Mouse (Mus musculus) hindbrain, embryonic 15.5 days (tissue): ENCODE measurements around the gene Selenoh. TPM values are rescaled to one million over a fixed set of nuclear protein-coding genes. Genes with fewer than 3 reads are reported as not detected.

Experiments used
- ATAC-seq: fragments of 200-750 bp; cut with Nextera tagmentation; 2 replicates; pipeline ENCODE4 v1.8.0; 2017; ENCODE audit warnings: low read depth, moderate number of reproducible peaks, moderate TSS enrichment; ENCODE audit not compliant: low FRiP score
- H3K27ac ChIP-seq: fragments of 300-500 bp; sonication (generic); replicated peaks from 2 replicates; pipeline ENCODE4 v1.5.1; 2015; ENCODE audit warnings: mild to moderate bottlenecking, inconsistent platforms
- H3K27me3 ChIP-seq: fragments of 300-500 bp; sonication (generic); 2 replicates; pipeline ENCODE4 v1.6.1; 2015; ENCODE audit warnings: control low read depth, inconsistent platforms
- H3K36me3 ChIP-seq: fragments of 300-500 bp; sonication (generic); 2 replicates; pipeline ENCODE4 v1.6.1; 2015; ENCODE audit warnings: control low read depth, inconsistent platforms
- H3K4me1 ChIP-seq: fragments of 300-500 bp; sonication (generic); replicated peaks from 2 replicates; pipeline ENCODE4 v1.6.1; 2015; ENCODE audit warnings: control low read depth, inconsistent platforms
- H3K4me2 ChIP-seq: fragments of 300-500 bp; sonication (generic); 2 replicates; pipeline ENCODE4 v1.6.1; 2015; ENCODE audit warnings: moderate library complexity, mild to moderate bottlenecking, inconsistent platforms
- H3K4me3 ChIP-seq: fragments of 300-500 bp; sonication (generic); 2 replicates; pipeline ENCODE4 v1.5.1; 2015; ENCODE audit warnings: mild to moderate bottlenecking, inconsistent platforms
- H3K9ac ChIP-seq: fragments of 300-500 bp; sonication (generic); 2 replicates; pipeline ENCODE4 v1.6.1; 2015; ENCODE audit warnings: inconsistent platforms
- H3K9me3 ChIP-seq: fragments of 300-500 bp; sonication (generic); 2 replicates; pipeline ENCODE4 v1.6.1; 2016; ENCODE audit warnings: control low read depth, inconsistent platforms
- WGBS: fragments of 180-500 bp; shearing (Covaris S2); methylation state at CpG from one replicate; pipeline ENCODE4 v1.1.7; 2015; 5-methylcytosine and 5-hydroxymethylcytosine counted together
- polyA plus RNA-seq: library from polyadenylated mRNA; unstranded; fragments of >200 nt; fragmentation: Nextera tagmentation; extraction: Ambion mirVana; gene quantifications from 2 replicates; pipeline ENCODE4 v1.2.1, GENCODE M21; 2015

The Selenoh gene
- polyA plus RNA-seq, 1 experiment from 2014 or later: 195 TPM

GRCm38 (mm10) chr2:84637452-84638165, 33.0 kb downstream of the Selenoh start:
- Histone ChIP-seq H3K36me3 (no peaks in the 10 kb centered on the region), H3K4me3 (no peak overlapping the region), H3K9ac (no peak overlapping the region), H3K27me3 (no peaks in the 10 kb centered on the region), H3K4me1 (peaks cover 54% of the 10 kb centered on the region), H3K27ac (peak overlapping the region; percentile 59; the same call in 1 of the 2 replicates), H3K9me3 (no peaks in the 10 kb centered on the region), H3K4me2 (no peak overlapping the region)
- WGBS: 31% methylated on average over 7 of the region's 7 CpGs
- ATAC-seq: no peak

GRCm38 (mm10) chr2:84636231-84636741, 34.3 kb downstream of the Selenoh start:
- WGBS: 14% methylated on average over 8 of the region's 8 CpGs
- H3K9ac ChIP-seq: no peak overlapping the region

GRCm38 (mm10) chr2:84635611-84636010, 35.0 kb downstream of the Selenoh start:
- Histone ChIP-seq H3K4me3 (no peak overlapping the region), H3K4me2 (peak overlapping the region; percentile 23; the same call in 1 of the 2 replicates), H3K4me1 (peaks cover 57% of the 10 kb centered on the region), H3K9ac (no peak overlapping the region), H3K27ac (peak overlapping the region; percentile 86), H3K36me3 (no peaks in the 10 kb centered on the region), H3K27me3 (no peaks in the 10 kb centered on the region), H3K9me3 (no peaks in the 10 kb centered on the region)
- WGBS: 3% methylated on average over 2 of the region's 2 CpGs
- peak; percentile 91 for ATAC-seq

More at GRCm38 (mm10) chr2:84636231-84636741, 34.3 kb downstream of the Selenoh start:
- peaks cover 57% of the 10 kb centered on the region for H3K4me1 ChIP-seq
- no peaks in the 10 kb centered on the region for H3K36me3 ChIP-seq
- no peak overlapping the region for H3K4me3 ChIP-seq
- no peaks in the 10 kb centered on the region for H3K27me3 ChIP-seq
- 0 out of 2 replicates have a peak overlapping the region, but pooled peaks have one; percentile 4 for H3K4me2 ChIP-seq
- peak overlapping the region; percentile 86 for H3K27ac ChIP-seq
- no peak for ATAC-seq
- no peaks in the 10 kb centered on the region for H3K9me3 ChIP-seq

- Histone ChIP-seq H3K27ac (peak overlapping the region; percentile 86), H3K36me3 (no peaks in the 10 kb centered on the region), H3K4me2 (peak overlapping the region; percentile 23), H3K4me3 (no peak overlapping the region), H3K4me1 (peaks cover 57% of the 10 kb centered on the region), H3K9me3 (no peaks in the 10 kb centered on the region), H3K9ac (no peak overlapping the region), H3K27me3 (no peaks in the 10 kb centered on the region)
- ATAC-seq: peak; percentile 32; the same call in 1 of the 2 replicates
- WGBS: 34% methylated on average over 4 of the region's 4 CpGs
Measured at GRCm38 (mm10) chr2:84634934-84635482, 35.6 kb downstream of the Selenoh start.

- peaks cover 54% of the 10 kb centered on the region for H3K4me1 ChIP-seq
- H3K36me3 ChIP-seq: no peaks in the 10 kb centered on the region
- no peak for ATAC-seq
- no peaks in the 10 kb centered on the region for H3K9me3 ChIP-seq
- no peak overlapping the region for H3K9ac ChIP-seq
- no peak overlapping the region for H3K4me3 ChIP-seq
- WGBS: 79% methylated on average over 4 of the region's 4 CpGs
- no peak overlapping the region for H3K4me2 ChIP-seq
- H3K27ac ChIP-seq: peak overlapping the region; percentile 86; the same call in 1 of the 2 replicates
- no peaks in the 10 kb centered on the region for H3K27me3 ChIP-seq
Measured at GRCm38 (mm10) chr2:84634006-84634405, 36.6 kb downstream of the Selenoh start.

GRCm38 (mm10) chr2:84632999-84633398, 37.6 kb downstream of the Selenoh start:
- 13% methylated on average over 3 of the region's 3 CpGs for WGBS
- Histone ChIP-seq H3K27ac (0 out of 2 replicates have a peak overlapping the region, but pooled peaks have one; percentile 7), H3K9me3 (no peaks in the 10 kb centered on the region), H3K4me2 (no peak overlapping the region), H3K9ac (no peak overlapping the region), H3K4me3 (no peak overlapping the region), H3K36me3 (no peaks in the 10 kb centered on the region), H3K27me3 (no peaks in the 10 kb centered on the region), H3K4me1 (peaks cover 45% of the 10 kb centered on the region)
- no peak for ATAC-seq

- ATAC-seq: no peak
- Histone ChIP-seq H3K27ac (no peak overlapping the region), H3K36me3 (no peaks in the 10 kb centered on the region), H3K4me3 (no peak overlapping the region), H3K27me3 (no peaks in the 10 kb centered on the region), H3K9me3 (no peaks in the 10 kb centered on the region), H3K4me2 (no peak overlapping the region), H3K4me1 (peaks cover 37% of the 10 kb centered on the region), H3K9ac (no peak overlapping the region)
- WGBS: 91% methylated on average over 1 of the region's 1 CpGs
Measured at GRCm38 (mm10) chr2:84632001-84632400, 38.6 kb downstream of the Selenoh start.

- Histone ChIP-seq H3K4me3 (no peak overlapping the region), H3K27me3 (no peaks in the 10 kb centered on the region), H3K36me3 (peaks cover 13% of the 10 kb centered on the region), H3K27ac (no peak overlapping the region), H3K9ac (no peak overlapping the region), H3K4me1 (peaks cover 2% of the 10 kb centered on the region; the same call in 1 of the 2 replicates), H3K4me2 (no peak overlapping the region), H3K9me3 (no peaks in the 10 kb centered on the region)
- no peak for ATAC-seq
- 68% methylated on average over 3 of the region's 3 CpGs for WGBS
Measured at GRCm38 (mm10) chr2:84627036-84627435, 43.5 kb downstream of the Selenoh start.

GRCm38 (mm10) chr2:84626366-84626975, 44.1 kb downstream of the Selenoh start:
- no peak overlapping the region for H3K9ac ChIP-seq
- no peak overlapping the region for H3K4me3 ChIP-seq
- WGBS: 64% methylated on average over 7 of the region's 7 CpGs
- no peak for ATAC-seq
- no peak overlapping the region for H3K4me2 ChIP-seq
- H3K27me3 ChIP-seq: no peaks in the 10 kb centered on the region
- peaks cover 16% of the 10 kb centered on the region for H3K36me3 ChIP-seq
- no peaks in the 10 kb centered on the region for H3K9me3 ChIP-seq
- no peak overlapping the region for H3K27ac ChIP-seq
- H3K4me1 ChIP-seq: no peaks in the 10 kb centered on the region; the same call in 1 of the 2 replicates

- Histone ChIP-seq H3K27ac (no peak overlapping the region), H3K4me2 (no peak overlapping the region), H3K4me1 (no peaks in the 10 kb centered on the region; the same call in 1 of the 2 replicates), H3K36me3 (peaks cover 38% of the 10 kb centered on the region), H3K9me3 (no peaks in the 10 kb centered on the region), H3K9ac (no peak overlapping the region), H3K4me3 (no peak overlapping the region), H3K27me3 (no peaks in the 10 kb centered on the region)
- WGBS: 94% methylated on average over 17 of the region's 17 CpGs
- ATAC-seq: no peak
Measured at GRCm38 (mm10) chr2:84624201-84624600, 46.4 kb downstream of the Selenoh start.

GRCm38 (mm10) chr2:84623428-84624119, 47.0 kb downstream of the Selenoh start:
- no peak for ATAC-seq

More at GRCm38 (mm10) chr2:84623428-84624119, 47.0 kb downstream of the Selenoh start:
- H3K9me3 ChIP-seq: no peaks in the 10 kb centered on the region
- H3K9ac ChIP-seq: no peak overlapping the region
- 95% methylated on average over 3 of the region's 3 CpGs for WGBS
- peaks cover 45% of the 10 kb centered on the region for H3K36me3 ChIP-seq
- H3K27me3 ChIP-seq: no peaks in the 10 kb centered on the region
- H3K4me1 ChIP-seq: no peaks in the 10 kb centered on the region; the same call in 1 of the 2 replicates
- no peak overlapping the region for H3K4me2 ChIP-seq
- H3K4me3 ChIP-seq: no peak overlapping the region
- no peak overlapping the region for H3K27ac ChIP-seq
